Mouse (Mus musculus) erythroid progenitor cell, adult 5-6 weeks (primary cell): ENCODE measurements around the gene Phf19. TPM values are rescaled to one million over a fixed set of nuclear protein-coding genes. Genes with fewer than 3 reads are reported as not detected.
A peak's percentile ranks its signal among the peaks of the same experiment; 100 is the strongest.

Experiments used
- ATAC-seq: replicated peaks from 2 replicates; pipeline ENCODE4 v1.8.0; 2016; ENCODE audit warnings: moderate number of reproducible peaks, mild to moderate bottlenecking, moderate TSS enrichment, inconsistent platforms; ENCODE audit not compliant: poor library complexity, low FRiP score, severe bottlenecking
- total RNA-seq, 2 experiments: library from RNA; stranded (forward) in 1 of 2; stranded (reverse) in 1 of 2; fragments of 150-400 nt in 1 of 2; fragments of 186-747, 209-891 nt in 1 of 2; gene quantifications; 2 replicates each; pipeline versions ENCODE4 v1.2.3 to v1.2.4; 2015 to 2017; ENCODE audit warnings: low replicate concordance in 2 of 2

Phf19 gene
- total RNA-seq, 2 experiments from 2014 or later: 1.4 TPM; not detected in 1

DNA sequence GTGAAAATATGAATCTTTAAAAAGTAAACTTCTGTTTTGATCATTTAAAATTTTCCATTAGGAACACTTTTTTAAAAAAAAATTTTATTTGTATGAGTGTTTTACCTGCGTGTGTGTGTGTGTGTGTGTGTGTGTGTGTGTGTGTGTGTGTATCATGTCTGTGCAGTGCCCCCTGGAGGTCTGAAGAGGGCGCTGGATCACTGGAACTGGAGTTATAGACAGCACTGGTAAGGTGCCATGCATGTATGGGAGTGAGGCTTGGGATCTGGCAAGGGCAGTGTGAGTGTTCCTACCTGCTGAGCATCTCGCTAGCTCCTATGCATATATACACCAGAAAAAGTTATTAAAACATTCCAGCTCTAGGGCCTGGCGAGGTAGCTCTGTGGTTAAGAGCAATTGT, 12.1 kb downstream of the Phf19 start:
- no peak for ATAC-seq

DNA sequence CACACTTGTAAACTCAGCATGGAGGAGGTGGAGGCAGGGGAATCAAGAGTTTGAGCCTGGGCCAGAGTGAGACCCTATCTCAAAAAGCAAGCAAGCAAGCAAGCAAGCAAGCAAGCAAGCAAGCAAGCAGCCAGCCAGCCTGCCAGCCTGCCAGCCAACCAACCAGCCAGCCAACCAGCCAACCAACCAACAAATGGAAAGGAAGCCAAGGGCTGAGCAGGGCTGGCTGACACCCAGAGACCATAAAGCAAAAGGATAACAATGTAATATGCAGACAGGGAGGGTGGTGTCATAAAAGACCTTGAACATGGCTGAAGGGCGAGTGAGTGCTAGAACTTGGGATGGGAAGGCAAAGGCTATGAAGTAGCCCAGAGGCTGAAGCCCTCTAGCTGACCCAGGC, 13.4 kb downstream of the Phf19 start:
- no peak for ATAC-seq

DNA sequence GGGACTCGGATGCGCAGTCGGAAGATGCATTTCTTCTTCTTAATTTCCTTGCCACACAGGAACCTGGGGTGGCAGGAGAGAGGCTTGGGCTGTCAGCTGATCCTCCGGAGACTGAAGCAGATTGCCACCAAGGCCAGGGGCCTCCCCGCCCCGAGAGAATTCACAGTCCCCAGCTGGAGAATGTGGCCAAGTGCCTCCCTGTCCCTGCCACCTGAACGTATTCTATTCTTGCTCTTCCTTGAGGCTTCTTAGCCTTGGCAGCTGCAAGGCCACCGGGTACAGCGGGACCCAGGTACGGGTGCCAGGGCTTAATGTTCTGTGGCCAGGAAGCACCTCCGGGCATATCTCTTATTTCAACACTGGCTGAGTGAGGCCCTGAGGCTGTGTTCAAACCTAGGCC, 14.1 kb downstream of the Phf19 start:
- no peak for ATAC-seq

DNA sequence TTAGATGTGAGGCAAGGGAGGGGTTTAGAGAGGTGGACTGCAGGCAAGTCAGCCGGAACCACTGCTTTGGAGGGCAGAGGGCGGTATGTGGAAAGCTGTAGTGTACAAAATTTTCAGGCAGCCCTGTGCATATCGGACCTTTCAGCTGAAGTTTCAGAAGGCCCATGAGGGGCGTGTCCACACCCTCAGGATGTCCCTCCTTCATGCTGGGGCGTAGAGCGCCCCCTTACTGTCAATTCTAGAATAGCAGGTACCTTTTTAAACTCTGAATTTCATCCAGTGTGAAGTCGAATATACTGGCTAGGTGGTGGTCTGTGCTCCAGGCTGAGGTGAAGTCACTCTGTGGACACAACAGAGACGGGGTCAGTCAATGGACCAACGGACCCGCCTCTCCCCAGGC, 16.0 kb downstream of the Phf19 start:
- peak; percentile 45 for ATAC-seq

DNA sequence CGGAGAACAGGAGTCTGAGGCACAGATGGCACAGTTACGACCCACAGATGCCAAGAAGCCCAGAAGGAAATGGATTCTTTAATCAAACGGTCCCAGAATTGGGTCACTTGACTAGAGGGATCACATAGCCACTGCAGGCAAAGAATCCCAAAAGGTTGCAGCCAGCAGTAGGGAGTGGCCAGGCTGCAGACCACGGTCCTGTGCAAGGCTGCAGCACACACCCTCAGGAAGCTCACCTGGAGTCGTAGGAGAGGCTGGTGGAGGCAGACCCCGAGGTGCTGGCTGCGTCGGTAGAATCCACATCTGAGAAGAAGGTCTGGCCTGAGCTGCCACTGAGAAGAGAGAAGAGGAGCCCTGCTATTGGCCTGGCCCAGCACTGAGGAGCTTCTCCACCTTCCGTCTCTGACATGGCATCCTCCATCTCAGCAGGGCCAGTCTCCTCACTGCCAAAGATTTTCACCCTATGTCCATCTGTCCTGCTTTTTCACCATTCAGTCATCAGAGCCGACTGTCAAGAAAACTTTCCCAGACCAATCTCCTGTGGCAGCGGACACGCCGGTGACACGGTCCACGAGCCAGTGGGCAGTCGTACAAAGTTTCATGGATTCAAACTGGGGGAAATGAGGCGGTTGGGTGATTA, 16.9 kb downstream of the Phf19 start:
- ATAC-seq: no peak

DNA sequence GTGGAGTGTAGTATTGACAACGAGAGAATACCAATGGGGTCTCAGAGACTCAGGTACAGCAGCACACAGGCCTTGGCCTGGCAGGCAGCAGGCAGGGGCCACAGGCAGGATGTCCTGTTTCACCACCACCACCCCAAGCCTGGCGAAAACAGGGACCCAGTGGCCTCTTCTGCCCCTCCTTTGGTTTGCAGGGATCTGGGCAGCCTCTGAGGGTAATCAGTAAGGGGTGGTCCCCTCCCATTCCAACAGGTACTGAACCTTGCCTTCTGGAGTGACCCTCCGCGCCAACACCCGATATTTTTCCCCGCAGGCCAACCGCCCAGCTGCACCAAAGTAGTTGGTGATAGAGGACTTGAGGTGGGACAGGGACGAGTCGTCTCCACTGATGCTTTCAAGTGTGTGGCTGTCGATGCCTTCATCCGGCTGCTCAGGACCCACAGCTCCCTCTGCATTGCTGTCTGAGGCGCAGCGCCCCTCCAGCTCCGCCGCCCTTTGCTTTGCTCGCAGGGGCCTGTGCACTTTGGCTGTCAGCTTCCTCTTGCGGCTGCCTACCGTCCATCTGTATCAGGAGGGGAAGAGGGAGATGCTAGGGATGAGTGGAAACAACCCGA, 18.2 kb downstream of the Phf19 start:
- no peak for ATAC-seq

DNA sequence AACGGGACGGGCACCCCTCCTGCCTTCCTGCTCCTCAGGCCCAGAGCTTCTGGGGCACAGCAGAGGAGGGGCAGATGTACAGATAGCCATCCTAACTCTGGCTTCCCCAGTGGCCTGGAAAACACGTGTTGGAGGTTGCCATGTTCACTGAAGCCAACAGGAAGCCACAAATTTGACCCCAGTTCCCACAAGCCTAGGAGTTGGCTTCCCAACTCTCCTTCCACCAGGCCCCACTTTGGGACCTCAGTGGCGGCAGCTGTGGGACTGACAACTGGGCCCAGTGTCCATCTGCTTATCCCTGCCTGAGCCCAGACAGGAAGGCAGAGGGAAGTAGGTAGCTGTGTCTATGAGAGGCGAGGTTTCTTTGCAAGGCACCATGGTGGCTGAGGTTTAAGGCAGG, 19.9 kb downstream of the Phf19 start:
- ATAC-seq: no peak

DNA sequence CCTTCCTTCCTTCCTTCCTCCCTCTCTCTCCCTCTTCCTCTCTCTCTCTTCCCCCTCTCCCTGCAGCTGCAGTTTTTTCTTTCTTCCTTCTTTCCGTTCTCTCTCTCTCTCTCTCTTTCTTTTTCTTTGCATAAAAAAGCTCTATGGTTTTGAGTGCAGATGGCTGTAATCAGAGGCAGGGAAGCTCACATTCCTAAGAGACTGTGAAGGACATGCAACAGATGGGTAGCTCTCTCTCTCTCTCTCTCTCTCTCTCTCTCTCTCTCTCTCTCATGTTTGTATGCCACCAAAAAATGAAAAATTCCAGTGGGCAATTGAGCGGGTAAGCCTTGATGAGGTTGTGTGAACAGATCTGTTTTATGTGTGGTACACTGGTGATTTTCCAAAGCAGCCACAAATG, 29.6 kb downstream of the Phf19 start:
- ATAC-seq: no peak

DNA sequence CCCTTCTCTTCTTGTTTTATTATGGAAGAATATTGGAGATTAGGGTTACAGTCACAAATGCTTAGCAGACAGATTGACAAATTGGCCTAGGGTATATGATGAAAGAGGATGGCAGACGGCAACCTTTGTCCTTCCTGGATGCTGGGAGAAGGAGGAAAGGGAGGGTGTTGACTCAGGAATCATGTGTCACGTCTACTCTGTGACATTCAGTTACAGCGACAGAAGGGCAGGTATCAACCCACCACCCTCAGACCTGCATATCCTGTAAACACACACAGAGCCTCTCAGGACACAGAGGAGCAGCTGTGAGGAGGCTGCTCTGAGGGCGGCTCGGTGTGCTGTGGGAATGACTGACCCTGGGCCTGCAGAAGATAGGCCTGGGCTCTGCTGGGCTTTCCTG, 30.6 kb downstream of the Phf19 start:
- no peak for ATAC-seq

DNA sequence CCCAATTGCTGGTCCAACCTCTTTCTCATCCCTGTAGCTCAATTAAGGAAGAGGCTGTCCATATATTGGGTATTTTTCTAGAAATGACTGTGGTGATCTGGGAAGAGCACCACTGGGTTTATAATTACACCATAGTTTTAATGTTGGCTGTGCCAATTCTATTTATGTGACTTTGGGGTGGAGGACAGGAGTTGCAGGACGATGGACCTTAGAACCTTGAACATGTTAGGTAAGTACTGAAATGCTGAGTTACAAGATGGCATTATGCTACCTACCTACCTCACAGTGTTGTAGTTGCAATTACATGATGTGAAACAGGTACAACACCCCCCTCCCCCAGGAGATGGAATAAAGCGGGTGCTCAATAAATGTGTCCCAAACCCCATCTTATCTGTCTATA, 31.1 kb downstream of the Phf19 start:
- ATAC-seq: no peak

DNA sequence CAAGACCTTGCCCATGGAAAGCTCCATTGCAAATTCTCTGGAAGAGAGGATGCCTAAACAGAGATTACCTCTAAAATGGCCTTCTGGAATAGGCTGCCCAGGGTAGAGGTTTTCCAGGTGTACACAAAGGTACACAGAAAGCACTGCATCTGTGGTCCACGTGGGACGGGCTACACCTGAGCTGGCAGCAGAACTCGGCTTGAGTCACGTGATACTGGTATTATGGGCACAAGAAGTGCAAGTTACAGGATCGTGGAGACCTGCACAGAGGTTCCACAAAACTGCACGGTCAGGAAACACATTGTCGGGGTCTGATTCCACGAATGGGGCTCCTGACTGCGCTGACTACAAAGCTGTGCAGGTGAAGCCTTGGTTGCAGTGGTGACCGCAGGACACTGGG, 33.8 kb downstream of the Phf19 start:
- no peak for ATAC-seq

DNA sequence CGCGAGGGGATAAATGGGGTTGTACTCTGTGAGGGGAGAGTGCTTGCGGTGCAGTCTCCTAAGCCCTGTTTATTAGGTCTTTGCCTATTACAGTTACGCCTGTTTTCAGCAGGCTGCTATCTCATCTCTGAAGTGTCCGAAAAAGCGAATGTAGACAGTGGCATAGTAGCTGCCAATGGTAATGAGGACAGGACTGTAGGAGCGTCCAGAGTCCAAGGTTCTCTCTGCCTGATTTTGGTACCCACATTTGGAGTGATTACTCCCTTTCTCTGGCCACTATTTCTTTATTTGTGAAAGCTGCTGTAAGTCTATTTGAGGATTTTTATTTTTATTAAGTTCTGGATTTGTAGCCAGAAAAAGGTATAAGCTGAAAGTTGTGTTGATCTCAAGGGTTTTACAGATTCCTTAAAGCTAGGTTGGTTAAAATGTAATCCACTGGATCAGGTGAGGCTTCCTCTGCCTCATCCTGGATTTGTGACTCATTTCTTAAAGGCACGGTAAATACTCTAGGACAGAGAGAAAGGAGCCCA, 38.9 kb downstream of the Phf19 start, which contains the start of gene Psmd5:
Gene Psmd5 (minus strand): TSS at position 153 of the 530 bp plus-strand sequence.
- ATAC-seq: no peak

DNA sequence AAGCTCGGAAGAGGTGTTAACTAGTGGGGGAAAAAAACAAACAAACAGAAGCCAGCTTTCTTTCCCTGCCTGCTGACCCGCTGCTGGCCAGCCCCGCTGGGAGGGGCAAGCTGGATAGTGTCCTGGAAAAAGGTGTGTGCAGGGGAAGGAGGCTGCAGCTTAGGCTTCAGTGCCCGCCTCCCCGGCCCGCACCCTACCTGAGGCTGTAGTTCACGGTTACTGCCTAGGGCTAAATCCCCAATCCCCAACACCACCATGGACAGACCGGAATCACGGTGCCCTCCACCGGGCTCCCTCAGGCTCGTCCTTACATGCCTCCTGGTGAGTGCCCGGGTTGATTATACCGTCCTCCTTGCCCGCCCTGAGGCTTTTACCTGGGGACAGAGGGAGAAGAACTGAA, 39.6 kb downstream of the Phf19 start, which contains the start of gene Cutal:
Gene Cutal (plus strand): TSS at position 126 of the 400 bp plus-strand sequence.
- no peak for ATAC-seq

DNA sequence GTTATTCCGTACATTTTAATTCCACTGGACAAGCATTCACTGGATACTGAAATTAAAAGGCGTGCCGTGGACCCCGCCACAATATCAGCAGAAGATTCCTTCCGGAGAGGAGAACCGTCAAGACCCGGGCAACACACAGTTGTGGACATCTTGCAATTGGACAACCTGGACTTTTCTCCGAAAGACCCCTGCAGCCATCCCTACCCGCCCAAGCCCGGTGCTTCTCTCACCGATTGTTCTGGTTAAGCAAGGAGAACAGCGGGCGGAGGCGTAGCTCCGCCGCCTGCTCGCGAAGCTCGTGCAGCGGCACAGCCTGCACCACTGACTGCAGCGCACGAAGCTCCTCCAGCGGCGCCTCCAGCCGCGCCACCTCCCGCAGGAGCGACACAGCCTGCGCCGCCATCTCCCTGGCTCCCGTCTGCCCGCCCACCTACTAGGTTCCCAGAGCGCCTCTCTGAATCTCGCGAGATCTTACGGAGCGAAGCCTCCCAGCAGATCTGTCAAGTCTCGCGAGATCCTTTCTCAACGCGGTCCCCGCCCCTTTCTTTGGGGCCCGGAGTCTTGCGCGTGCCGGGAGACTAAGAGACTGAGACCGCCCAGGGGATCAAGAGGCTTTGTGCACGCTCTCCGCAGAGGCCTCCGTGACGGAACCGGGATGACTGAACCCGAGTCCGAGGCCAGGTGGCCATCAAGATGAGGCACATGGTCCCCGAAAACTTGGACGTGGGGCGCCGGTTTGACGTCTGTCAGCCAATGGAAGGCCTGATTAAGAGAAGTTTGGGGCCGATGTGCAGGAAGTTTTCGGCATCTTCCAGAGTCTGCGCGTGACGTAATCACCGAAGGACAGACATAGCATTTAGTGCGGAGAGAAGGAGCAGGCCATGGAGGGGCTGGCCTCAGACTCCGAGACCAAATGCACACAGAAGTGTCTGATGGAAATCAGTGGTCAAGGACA, 43.0 kb downstream of the Phf19 start:
- peak; percentile 89 for ATAC-seq

DNA sequence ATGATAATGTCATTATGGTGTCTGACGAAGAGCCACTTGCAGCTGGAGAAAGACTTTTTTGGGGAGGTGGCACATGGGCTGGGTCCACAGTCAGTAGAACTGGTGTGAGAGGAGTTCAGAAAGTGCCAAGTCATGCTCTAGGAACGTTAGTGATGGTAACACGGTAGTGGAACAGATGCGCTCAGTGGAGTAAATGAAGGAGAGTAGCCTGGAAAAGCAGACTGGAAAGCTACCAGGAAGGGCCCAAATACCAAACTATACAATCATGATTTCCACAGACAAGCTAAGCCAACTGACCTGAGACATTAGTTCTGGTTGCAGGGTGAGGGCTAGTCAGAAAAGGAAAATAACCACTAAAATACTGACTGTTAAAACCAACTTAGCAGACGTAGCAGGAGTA, 44.1 kb downstream of the Phf19 start:
- peak; percentile 83 for ATAC-seq

DNA sequence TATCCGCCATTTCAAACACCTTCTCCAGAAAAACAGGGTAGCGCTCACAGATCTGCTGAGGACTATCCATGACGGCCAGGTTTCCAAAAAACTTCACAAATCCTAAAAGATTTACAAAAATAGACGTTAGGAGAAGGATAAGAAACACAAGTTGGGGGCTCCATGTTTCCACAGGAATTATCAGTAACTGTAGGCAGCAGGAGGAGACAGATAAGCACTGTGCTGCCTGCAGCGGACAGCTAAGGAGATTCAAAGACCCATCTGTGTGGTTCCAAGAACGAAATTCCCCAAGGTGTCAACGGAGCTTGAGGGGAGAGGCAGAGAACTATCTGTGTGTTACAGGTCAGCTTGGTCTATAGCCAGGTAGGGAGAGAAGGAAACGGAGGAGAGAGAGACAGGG, 56.1 kb downstream of the Phf19 start:
- ATAC-seq: no peak

DNA sequence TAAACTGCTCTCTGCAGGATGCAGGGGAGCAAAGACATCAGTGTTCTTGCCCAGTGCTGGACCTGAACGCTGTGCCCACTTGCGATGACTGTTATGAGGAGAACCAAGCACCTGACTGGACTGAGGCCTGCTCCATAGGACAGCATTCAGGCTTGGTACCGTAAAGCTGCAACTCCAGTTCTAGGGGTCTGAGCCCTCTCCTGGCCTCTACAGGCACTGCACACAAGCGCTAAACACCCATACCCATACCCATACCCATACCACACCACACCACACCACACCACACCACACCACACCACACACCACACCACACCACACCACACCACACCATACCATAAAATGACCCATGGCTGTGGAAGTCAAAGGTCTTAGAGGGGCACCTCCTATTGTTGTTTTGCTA, 58.6 kb downstream of the Phf19 start:
- ATAC-seq: 0 out of 2 replicates have a peak, but pooled peaks have one; percentile 36

DNA sequence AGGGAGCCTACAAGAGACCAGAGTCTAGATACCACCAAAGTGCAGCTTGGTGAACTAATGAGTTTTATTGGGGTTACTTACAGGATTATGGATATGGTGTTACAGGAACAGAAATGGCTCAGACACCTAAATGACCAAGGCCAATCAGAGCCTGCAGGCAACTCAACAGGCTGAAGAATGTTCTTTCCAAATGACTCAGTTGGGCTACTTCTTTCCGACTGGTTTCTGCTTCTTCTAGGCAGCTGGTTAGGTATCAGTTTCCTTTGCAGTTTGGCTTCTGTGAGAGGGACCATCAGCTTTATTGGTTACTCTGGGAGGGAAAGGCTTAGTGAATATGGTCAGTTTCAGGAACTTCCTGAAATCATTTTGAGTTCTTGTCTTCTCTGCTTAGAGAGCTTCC, 66.1 kb downstream of the Phf19 start:
- ATAC-seq: no peak
